Mouse (Mus musculus): ENCODE measurements around the gene Prm1.

The Prm1 gene

DNA sequence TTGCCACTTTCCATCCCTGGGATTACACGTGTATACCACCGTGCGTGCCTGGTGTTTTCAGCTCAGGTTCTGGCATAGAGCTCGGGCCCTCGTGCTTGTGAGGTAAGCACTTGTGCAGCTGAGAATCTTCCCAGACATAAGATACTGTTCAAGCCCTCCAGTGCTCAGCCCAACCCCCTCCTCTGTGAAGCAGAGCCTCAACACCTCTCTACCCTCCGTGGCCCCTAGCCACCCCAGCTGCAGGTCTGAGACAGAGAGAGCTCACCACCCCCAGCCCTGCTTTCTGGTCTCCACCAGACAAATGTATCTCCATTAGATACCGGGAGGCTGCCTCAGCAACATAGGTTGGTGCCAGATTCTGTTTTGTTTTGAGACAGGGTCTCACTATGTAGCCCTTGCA, 56.4 kb downstream of the Prm1 start:
- no peak for DNase-seq (ENCODE audit: low spot score in 2 of 2)
